Mouse (Mus musculus): ENCODE measurements around the gene Ccdc158.

The Ccdc158 gene

GRCm38 (mm10) chr5:92602691-92603690 lies 72.1 kb downstream of the Ccdc158 start, which contains the start of gene Stbd1:
Gene Stbd1, plus strand, starts transcription at chr5:92603041.
- DNase-seq (ENCODE audit: low spot score): no peak

- DNase-seq (ENCODE audit: low spot score): no peak
Observed at GRCm38 (mm10) chr5:92599030-92599429, 76.0 kb downstream of the Ccdc158 start.

- no peak for DNase-seq (ENCODE audit: low spot score)
Observed at GRCm38 (mm10) chr5:92596865-92597264, 78.2 kb downstream of the Ccdc158 start.

GRCm38 (mm10) chr5:92595026-92595425 lies 80.0 kb downstream of the Ccdc158 start:
- no peak for DNase-seq (ENCODE audit: low spot score)

- no peak for DNase-seq (ENCODE audit: low spot score)
Observed at GRCm38 (mm10) chr5:92585932-92586331, 89.1 kb downstream of the Ccdc158 start.

GRCm38 (mm10) chr5:92579559-92579958 lies 95.5 kb downstream of the Ccdc158 start:
- DNase-seq (ENCODE audit: low spot score): no peak

- no peak for DNase-seq (ENCODE audit: low spot score)
Observed at GRCm38 (mm10) chr5:92571232-92571631, 103.8 kb downstream of the Ccdc158 start.

GRCm38 (mm10) chr5:92562002-92562401 lies 113.1 kb downstream of the Ccdc158 start:
- DNase-seq (ENCODE audit: low spot score): no peak

- DNase-seq (ENCODE audit: low spot score): no peak
Observed at GRCm38 (mm10) chr5:92560201-92560600, 114.9 kb downstream of the Ccdc158 start.
